Mouse (Mus musculus): ENCODE measurements around the gene Slamf8. TPM values are rescaled to one million over a fixed set of nuclear protein-coding genes. Genes with fewer than 3 reads are reported as not detected.

Gene Slamf8
- polyA plus RNA-seq (2017; shearing (Covaris generic)): not detected

DNA sequence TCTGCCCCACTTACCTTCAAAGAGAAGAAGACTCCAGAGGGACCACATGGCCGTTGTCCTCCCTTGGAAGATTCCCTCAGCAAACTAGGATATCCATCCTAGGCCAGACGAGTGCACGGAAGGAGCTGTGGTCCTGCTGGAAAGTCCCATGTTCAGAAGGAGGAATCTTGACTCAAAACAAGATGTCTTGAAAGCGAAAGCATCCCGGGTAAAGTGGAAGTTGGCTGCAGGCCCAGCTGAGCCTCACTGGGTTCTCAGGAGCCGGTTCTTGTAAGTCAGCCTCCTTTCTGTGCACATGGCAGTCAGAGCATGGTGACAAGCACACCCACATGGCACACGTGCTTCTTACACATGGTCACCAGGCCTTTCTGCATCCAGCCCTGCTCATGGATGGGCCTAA, at the start of gene Slamf8:
Gene Slamf8, minus strand, starts transcription at position 184 of the 400 bp plus-strand sequence.

DNA sequence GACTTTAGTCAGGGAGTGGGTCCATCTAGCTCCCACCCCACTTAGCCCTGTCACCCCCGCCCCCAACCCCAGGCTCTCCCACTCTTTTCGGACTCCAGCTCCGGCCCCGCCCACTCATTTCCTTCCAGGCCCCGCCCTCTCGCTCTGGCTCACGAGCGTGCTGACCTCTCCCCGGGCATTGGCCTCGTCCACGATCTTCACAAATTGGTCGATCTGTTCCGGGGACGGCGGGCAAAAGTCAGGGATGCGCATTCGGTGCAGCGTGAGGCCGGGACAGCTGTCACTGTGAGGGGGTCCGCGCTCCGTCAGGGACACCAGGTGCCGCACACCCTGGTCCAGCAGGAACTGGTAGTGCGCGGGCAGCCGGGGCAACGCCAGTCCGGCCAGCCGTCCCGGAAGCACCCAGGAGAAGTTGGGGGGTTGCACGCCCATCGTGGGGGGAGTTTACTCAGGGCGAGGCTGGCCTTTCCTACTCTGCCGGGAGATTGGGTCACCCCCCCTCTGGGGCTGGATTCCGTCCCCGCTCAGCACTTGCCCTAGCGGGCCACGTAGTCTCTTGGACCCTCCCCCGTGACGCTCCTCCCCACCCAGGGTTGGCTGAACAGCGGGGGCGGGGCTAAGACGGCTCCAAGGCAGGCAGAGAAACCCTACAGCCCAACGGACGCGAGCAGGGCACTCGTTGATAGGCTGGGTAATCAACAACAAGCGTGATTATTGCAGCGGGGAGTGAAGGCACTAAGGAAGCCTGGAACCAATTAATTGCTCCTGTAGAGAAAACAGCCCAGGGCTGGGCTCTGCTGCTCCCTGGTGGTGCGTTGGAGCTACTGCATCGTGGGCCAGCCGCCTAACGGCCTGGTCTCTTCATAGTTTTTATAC, 42.3 kb upstream of the Slamf8 start, which contains the start of gene Dusp23:
Gene Dusp23, minus strand, starts transcription at position 512 of the 876 bp plus-strand sequence.

DNA sequence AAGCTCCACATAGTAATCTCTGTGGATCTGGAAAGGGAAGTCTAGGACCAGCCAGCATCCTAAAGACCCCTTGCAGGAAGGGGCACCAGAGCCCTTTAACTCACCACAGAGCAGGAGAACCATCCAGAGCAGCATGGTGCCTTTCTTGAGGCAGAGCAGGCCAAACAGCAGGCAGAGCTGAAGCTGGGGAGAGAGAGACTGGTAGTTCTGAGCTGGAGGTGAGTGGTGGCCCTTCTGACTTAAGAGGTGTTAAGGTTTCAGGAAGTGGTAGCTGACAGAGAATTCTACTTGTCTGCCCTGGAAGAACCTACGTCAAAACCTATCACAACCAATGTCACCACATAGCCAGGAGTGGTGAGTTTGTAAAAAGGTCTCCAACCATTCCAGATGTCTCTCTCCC, 12.0 kb upstream of the Slamf8 start, which contains the start of gene Fcrl6:
Gene Fcrl6, minus strand, starts transcription at position 226 of the 400 bp plus-strand sequence.

GRCm38 (mm10) chr1:172555638-172556037, 34.7 kb downstream of the Slamf8 start, which contains the start of gene Vsig8:
Gene Vsig8 (plus strand): TSS chr1:172555938.

Other genes starting within 250 kb of the Slamf8 start
- not detected for gene Kcnj10, start 249.4 kb downstream of the Slamf8 start, polyA plus RNA-seq (2017; shearing (Covaris generic))
- 8.2 TPM for gene Pigm, start 214.0 kb downstream of the Slamf8 start, polyA plus RNA-seq (2017; shearing (Covaris generic))
- not detected for gene Slamf9, start 115.2 kb downstream of the Slamf8 start, polyA plus RNA-seq (2017; shearing (Covaris generic))
- gene Igsf9, start 108.8 kb downstream of the Slamf8 start, polyA plus RNA-seq (2017; shearing (Covaris generic)): 0.90 TPM
- 280 TPM for gene Tagln2, start 90.5 kb downstream of the Slamf8 start, polyA plus RNA-seq (2017; shearing (Covaris generic))
- 0.55 TPM for gene Cfap45, start 69.8 kb downstream of the Slamf8 start, polyA plus RNA-seq (2017; shearing (Covaris generic))
- not detected for gene Vsig8, start 34.6 kb downstream of the Slamf8 start, polyA plus RNA-seq (2017; shearing (Covaris generic))
- gene Fcrl6, start 12.0 kb upstream of the Slamf8 start, polyA plus RNA-seq (2017; shearing (Covaris generic)): not detected
- 2.0 TPM for gene Dusp23, start 42.4 kb upstream of the Slamf8 start, polyA plus RNA-seq (2017; shearing (Covaris generic))
- not detected for gene Crp, start 107.5 kb upstream of the Slamf8 start, polyA plus RNA-seq (2017; shearing (Covaris generic))